Mouse (Mus musculus) heart, postnatal 0 days (tissue): ENCODE measurements at regions not wholly inside any gene's neighbourhood (a gene's known extent, or its start where the extent isn't known, plus 50 kb on each side); places are given as distances from the start of the nearest gene placed in this dataset.

Experiments used
- ATAC-seq: fragments of 200-750 bp; cut with Nextera tagmentation; 2 replicates; pipeline ENCODE4 v1.8.0; 2017; ENCODE audit warnings: low read depth, moderate number of reproducible peaks, moderate library complexity; ENCODE audit not compliant: insufficient read depth
- DNase-seq: peaks from one replicate; pipeline ENCODE4 v3.0.0-alpha.2; 2016; ENCODE audit warnings: low spot score
- H3K27ac ChIP-seq: fragments of 300-500 bp; sonication (generic); 2 replicates; pipeline ENCODE4 v1.5.1; 2014; ENCODE audit warnings: low read depth, mild to moderate bottlenecking
- H3K27me3 ChIP-seq: fragments of 300-500 bp; sonication (generic); 2 replicates; pipeline ENCODE4 v1.6.1; 2014; ENCODE audit warnings: low read length, mixed read lengths; ENCODE audit not compliant: control insufficient read depth, insufficient read depth
- H3K36me3 ChIP-seq: fragments of 300-500 bp; sonication (generic); replicated peaks from 2 replicates; pipeline ENCODE4 v1.6.1; 2014; ENCODE audit warnings: low read length, mixed read lengths; ENCODE audit not compliant: control insufficient read depth, insufficient read depth
- H3K4me1 ChIP-seq: fragments of 300-500 bp; sonication (generic); 2 replicates; pipeline ENCODE4 v1.6.1; 2014; ENCODE audit warnings: antibody characterized with exemption; ENCODE audit not compliant: control insufficient read depth, insufficient read depth
- H3K4me2 ChIP-seq: fragments of 300-500 bp; sonication (generic); 2 replicates; pipeline ENCODE4 v1.6.1; 2014; ENCODE audit warnings: low read depth, mild to moderate bottlenecking, low read length, moderate library complexity
- H3K4me3 ChIP-seq: fragments of 300-500 bp; sonication (generic); 2 replicates; pipeline ENCODE4 v1.5.1; 2014; ENCODE audit warnings: low read depth, low read length
- H3K9ac ChIP-seq: fragments of 300-500 bp; sonication (generic); replicated peaks from 2 replicates; pipeline ENCODE4 v1.6.1; 2014; ENCODE audit warnings: low read depth, low read length, mixed read lengths
- H3K9me3 ChIP-seq: fragments of 300-500 bp; sonication (generic); replicated peaks from 2 replicates; pipeline ENCODE4 v1.6.1; 2016; ENCODE audit warnings: low read length; ENCODE audit not compliant: control insufficient read depth
- CTCF ChIP-seq: IDR thresholded peaks from 2 replicates; pipeline ENCODE4 v1.5.1; 2016; ENCODE audit warnings: antibody characterized with exemption, control low read depth, low read depth
- EP300 ChIP-seq: IDR thresholded peaks from 2 replicates; pipeline ENCODE4 v1.6.1; 2016; ENCODE audit warnings: antibody characterized with exemption, low read depth
- WGBS: fragments of 180-500 bp; shearing (Covaris S2); extraction: QIAGEN DNeasy Blood & Tissue Kit; methylation state at CpG from one replicate; pipeline ENCODE4 v1.1.7; 2014; 5-methylcytosine and 5-hydroxymethylcytosine counted together

DNA sequence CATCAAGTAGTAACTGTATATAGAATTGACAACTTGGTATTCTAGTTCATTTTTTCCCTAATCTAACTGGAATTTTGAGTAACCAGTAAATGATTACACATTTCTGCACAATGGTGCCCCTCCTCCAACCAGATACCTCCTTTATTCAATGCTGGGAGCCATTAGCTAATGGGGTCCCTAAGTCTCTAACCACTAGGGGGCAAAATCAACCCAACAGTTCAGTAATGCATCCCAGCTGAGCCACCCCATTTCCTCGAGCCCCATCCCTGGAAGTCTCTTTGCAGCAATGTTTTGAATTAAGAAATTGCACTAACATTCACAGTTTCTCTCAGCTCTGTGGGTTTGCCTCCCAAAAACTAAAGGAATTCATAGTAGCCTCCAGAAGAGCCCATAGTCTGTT, 774.9 kb downstream of the 5730522E02Rik start:
- Histone ChIP-seq H3K4me3 (no peak overlapping the region), H3K36me3 (no peaks in the 10 kb centered on the region), H3K4me1 (no peaks in the 10 kb centered on the region), H3K27ac (no peak overlapping the region), H3K4me2 (no peak overlapping the region), H3K9me3 (0 out of 2 replicates have a peak, but pooled peaks cover 2% of the 10 kb centered on the region), H3K9ac (no peak overlapping the region), H3K27me3 (no peaks in the 10 kb centered on the region)
- 37% methylated on average over 1 of the region's 1 CpGs for WGBS
- ATAC-seq (no peak), DNase-seq (no peak)
- TF ChIP-seq EP300 (no peak), CTCF (peak; percentile 34)

DNA sequence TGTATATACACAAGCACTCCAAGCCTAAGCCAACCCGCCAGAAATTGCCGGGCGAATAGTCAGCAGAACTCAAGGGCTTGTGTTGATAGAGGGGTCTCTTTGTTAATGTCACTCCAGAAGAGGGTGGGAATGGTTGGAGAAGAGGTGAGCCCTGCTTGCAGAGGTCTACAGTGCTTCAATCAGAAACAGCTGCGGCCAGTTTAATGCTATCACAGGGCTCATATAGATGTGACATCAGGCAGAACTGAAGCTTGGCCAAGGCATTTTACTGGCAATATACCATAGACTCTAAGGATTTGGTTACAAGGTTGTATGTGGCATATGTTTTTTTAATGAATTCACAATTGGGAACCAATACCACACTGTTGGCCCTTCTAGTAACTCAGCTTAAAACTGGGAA, 787.4 kb downstream of the 5730522E02Rik start:
- Histone ChIP-seq H3K4me3 (no peak overlapping the region), H3K4me2 (no peak overlapping the region), H3K9me3 (no peaks in the 10 kb centered on the region), H3K36me3 (no peaks in the 10 kb centered on the region), H3K27me3 (no peaks in the 10 kb centered on the region), H3K4me1 (no peaks in the 10 kb centered on the region), H3K27ac (no peak overlapping the region), H3K9ac (no peak overlapping the region)
- TF ChIP-seq EP300 (no peak), CTCF (no peak)
- DNase-seq: no peak
- ATAC-seq: no peak
- WGBS: 72% methylated on average over 4 of the region's 4 CpGs

DNA sequence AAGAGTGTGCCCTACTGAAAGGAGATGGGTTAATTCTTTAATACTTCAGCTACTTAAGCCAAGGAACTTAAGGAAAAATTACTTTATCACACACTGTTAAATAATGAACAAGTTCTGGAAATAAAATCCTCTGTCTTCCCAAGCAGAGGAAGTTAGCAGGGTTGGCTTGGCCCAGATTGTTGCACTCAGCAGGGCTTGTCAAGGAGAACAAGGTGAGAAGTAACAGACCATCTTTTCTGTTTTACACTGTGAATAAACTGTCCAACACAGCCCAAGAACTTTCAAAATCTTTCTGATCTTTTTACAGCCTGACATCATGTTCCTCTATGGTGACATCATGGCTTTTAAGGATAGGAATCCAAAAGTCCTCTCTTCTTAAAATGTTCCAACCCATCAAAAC, 789.1 kb downstream of the 5730522E02Rik start:
- TF ChIP-seq EP300 (no peak), CTCF (no peak)
- Histone ChIP-seq H3K27me3 (no peaks in the 10 kb centered on the region), H3K27ac (no peak overlapping the region), H3K9me3 (no peaks in the 10 kb centered on the region), H3K4me1 (no peaks in the 10 kb centered on the region), H3K4me3 (no peak overlapping the region), H3K9ac (no peak overlapping the region), H3K36me3 (no peaks in the 10 kb centered on the region), H3K4me2 (no peak overlapping the region)
- DNase-seq: no peak
- no peak for ATAC-seq

- Histone ChIP-seq H3K27me3 (no peaks in the 10 kb centered on the region), H3K4me2 (no peak overlapping the region), H3K4me3 (no peak overlapping the region), H3K36me3 (no peaks in the 10 kb centered on the region), H3K9me3 (no peaks in the 10 kb centered on the region), H3K9ac (no peak overlapping the region), H3K4me1 (no peaks in the 10 kb centered on the region), H3K27ac (no peak overlapping the region)
- no peak for TF ChIP-seq CTCF
- no peak for TF ChIP-seq EP300
- 70% methylated on average over 4 of the region's 4 CpGs for WGBS
- ATAC-seq: no peak
- DNase-seq: no peak
Observed at GRCm38 (mm10) chr11:25410403-25411090, 800.0 kb downstream of the 5730522E02Rik start.

- no peak for TF ChIP-seq EP300
- no peak for TF ChIP-seq CTCF
- H3K4me2 ChIP-seq: no peak overlapping the region
- H3K4me3 ChIP-seq: no peak overlapping the region
- WGBS: 40% methylated on average over 2 of the region's 2 CpGs
- no peak overlapping the region for H3K27ac ChIP-seq
- no peaks in the 10 kb centered on the region for H3K36me3 ChIP-seq
- no peaks in the 10 kb centered on the region for H3K27me3 ChIP-seq
- H3K9me3 ChIP-seq: no peaks in the 10 kb centered on the region
- no peaks in the 10 kb centered on the region for H3K4me1 ChIP-seq
- DNase-seq (no peak), ATAC-seq (no peak)
- no peak overlapping the region for H3K9ac ChIP-seq
Observed at GRCm38 (mm10) chr11:25391649-25392048, 818.9 kb downstream of the 5730522E02Rik start.

DNA sequence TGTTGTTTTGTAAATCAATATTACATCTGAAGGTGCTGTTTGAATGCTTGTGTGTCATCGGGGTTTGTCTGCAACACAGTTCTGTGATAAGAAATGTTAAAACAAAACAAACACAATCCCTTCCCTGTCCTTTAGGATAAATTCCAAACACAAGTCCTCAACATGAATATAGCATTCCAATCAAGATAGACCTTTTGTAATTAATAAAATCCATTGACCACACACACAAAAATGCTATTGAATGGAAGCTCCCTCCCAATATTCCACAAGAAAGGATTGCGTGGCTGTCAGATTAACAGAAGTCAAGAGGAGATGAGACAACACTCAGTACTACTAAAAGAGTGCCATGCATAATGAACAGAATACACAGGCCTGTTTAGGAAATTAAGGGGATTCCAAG, 843.5 kb downstream of the 5730522E02Rik start:
- no peaks in the 10 kb centered on the region for H3K4me1 ChIP-seq
- H3K9me3 ChIP-seq: no peaks in the 10 kb centered on the region
- DNase-seq (no peak), ATAC-seq (no peak)
- H3K4me3 ChIP-seq: no peak overlapping the region
- no peak overlapping the region for H3K27ac ChIP-seq
- no peak overlapping the region for H3K4me2 ChIP-seq
- 81% methylated on average over 2 of the region's 2 CpGs for WGBS
- H3K36me3 ChIP-seq: no peaks in the 10 kb centered on the region
- TF ChIP-seq CTCF (no peak), EP300 (no peak)
- H3K9ac ChIP-seq: no peak overlapping the region
- no peaks in the 10 kb centered on the region for H3K27me3 ChIP-seq
